Mouse (Mus musculus) bone marrow macrophage, adult 2 months (primary cell): Measurements from ENCODE around the gene Ttll9.

ENCODE experiments used
- CTCF ChIP-seq: IDR thresholded peaks from 2 replicates; pipeline ENCODE4 v1.5.1; 2012; ENCODE audit warnings: low read depth, mild to moderate bottlenecking, low read length, moderate library complexity
- POLR2A ChIP-seq: IDR thresholded peaks from 2 replicates; pipeline ENCODE4 v1.6.1; 2012; ENCODE audit warnings: mild to moderate bottlenecking, low read depth, low read length, borderline replicate concordance

DNA sequence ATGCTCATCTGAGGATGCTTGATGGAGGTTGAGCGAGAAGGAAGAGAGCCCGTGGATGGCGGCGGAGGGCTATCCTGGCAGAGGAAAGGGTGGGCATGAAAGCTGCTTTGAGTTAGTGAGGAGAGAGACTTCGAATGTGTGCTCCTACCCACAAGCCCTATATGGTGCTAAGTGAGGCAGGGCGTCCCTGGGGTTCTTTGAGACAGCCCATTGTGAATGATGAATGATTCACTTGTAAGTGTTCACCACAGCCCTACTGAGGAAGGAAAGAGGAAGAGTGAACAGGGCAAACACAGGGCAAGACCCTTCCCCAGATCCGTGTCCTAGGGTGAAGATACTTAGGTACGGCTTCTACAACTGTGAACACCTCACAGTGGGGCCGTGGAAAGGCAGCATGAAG lies 35.4 kb upstream of the Ttll9 start:
- TF ChIP-seq CTCF (no peak), POLR2A (no peak)
